Mouse (Mus musculus) erythroblast, embryonic 14.5 days (primary cell): ENCODE results near the gene Mrpl39.

Source experiments
- GATA1 ChIP-seq: IDR thresholded peaks from 2 replicates; pipeline ENCODE4 v1.6.1; 2012; ENCODE audit warnings: low read length, inconsistent platforms, mixed read lengths
- TAL1 ChIP-seq: IDR thresholded peaks from 3 replicates; pipeline ENCODE4 v1.6.1; 2012; ENCODE audit warnings: low read length, inconsistent platforms, mixed read lengths

GRCm38 (mm10) chr16:84779718-84780117 is 44.2 kb upstream of the Mrpl39 start:
- TF ChIP-seq TAL1, result no peak
- no peak for TF ChIP-seq GATA1
